Mouse (Mus musculus): ENCODE measurements around the gene Asic2. TPM values are rescaled to one million over a fixed set of nuclear protein-coding genes. Genes with fewer than 3 reads are reported as not detected.

Asic2 gene
- polyA plus RNA-seq, 1 experiment from 2014 or later = 0.06 TPM

DNA sequence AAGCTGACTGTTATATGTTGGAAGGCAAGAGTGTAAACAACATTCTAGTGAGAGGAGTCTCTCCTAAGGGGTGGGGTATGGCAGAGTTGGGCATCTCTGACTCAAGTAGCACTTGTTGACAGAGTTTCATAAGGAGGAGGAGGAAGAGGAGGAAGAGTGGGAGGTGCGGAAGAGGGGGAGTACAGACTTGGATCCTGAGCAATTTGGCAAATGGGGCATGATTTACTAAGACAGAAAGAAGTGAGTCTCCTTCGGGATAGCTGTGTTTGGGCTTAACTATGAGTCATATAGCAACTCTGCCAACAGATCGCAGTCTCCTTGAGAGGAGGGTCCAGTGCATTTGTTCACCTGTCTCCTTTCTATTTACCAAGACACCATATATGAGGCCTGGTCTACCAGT, 549.1 kb downstream of the Asic2 start:
- no peak overlapping the region for H3K9ac ChIP-seq
- H3K27ac ChIP-seq (ENCODE audit: poor library complexity, severe bottlenecking) = no peak overlapping the region
- H3K4me2 ChIP-seq = no peak overlapping the region
- H3K9me3 ChIP-seq (replicated peaks) = no peaks in the 10 kb centered on the region; the same call in 1 of the 2 replicates
- H3K27me3 ChIP-seq (replicated peaks) = no peaks in the 10 kb centered on the region
- no peak overlapping the region for H3K4me3 ChIP-seq
- no peaks in the 10 kb centered on the region for H3K4me1 ChIP-seq (replicated peaks)
- 80% methylated on average over 3 of the region's 3 CpGs for WGBS
- ATAC-seq (ENCODE audit: insufficient number of reproducible peaks, low FRiP score) = no peak
- no peaks in the 10 kb centered on the region for H3K36me3 ChIP-seq

DNA sequence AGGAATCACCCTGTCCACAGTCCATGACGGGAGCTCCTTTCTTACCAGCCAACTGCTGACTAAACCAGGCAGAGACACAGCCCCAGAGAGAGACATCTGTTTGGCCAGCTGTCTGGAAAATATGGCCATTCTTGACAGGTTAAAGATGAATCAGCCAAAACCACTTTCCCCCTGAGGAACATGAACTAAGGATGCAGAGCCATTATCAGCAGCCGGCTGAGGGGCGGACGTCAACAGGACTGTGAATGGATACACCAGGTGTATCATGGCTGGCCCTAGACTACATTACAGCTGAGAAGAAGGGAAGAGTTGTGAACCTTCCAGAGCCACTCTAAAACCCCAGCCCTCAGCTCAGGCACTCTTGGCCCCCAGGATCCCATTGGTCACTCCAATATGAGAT, 550.2 kb downstream of the Asic2 start:
- Histone ChIP-seq H3K36me3 (no peaks in the 10 kb centered on the region), H3K27me3 (replicated peaks) (no peaks in the 10 kb centered on the region), H3K27ac (ENCODE audit: poor library complexity, severe bottlenecking) (no peak overlapping the region), H3K4me3 (no peak overlapping the region), H3K9me3 (replicated peaks) (no peaks in the 10 kb centered on the region; the same call in 1 of the 2 replicates), H3K4me2 (no peak overlapping the region), H3K4me1 (replicated peaks) (no peaks in the 10 kb centered on the region), H3K9ac (no peak overlapping the region)
- ATAC-seq (ENCODE audit: insufficient number of reproducible peaks, low FRiP score) = no peak
- 82% methylated on average over 4 of the region's 4 CpGs for WGBS

DNA sequence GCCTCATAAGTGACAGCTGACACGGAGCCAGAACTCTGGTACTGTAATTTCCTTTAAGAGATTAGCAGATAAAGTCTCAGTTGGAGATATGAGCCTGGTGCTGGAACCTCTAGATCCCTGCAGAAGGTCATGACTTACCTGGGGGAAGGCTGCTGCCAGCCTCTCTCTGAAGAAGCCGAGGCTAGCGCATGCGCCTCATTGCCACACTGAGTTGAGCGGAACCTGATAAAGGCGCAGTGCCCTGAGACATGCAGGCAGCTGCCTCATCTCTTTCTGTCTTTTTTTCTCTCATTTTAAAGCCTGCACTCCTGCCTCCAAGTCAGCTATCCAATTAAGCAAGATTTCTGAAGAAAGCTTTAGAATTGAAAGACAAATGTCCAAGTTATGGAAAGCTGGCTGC, 551.9 kb downstream of the Asic2 start:
- no peak overlapping the region for H3K4me3 ChIP-seq
- 64% methylated on average over 6 of the region's 6 CpGs for WGBS
- H3K27me3 ChIP-seq (replicated peaks) = no peaks in the 10 kb centered on the region
- no peaks in the 10 kb centered on the region for H3K36me3 ChIP-seq
- H3K4me1 ChIP-seq (replicated peaks) = no peaks in the 10 kb centered on the region
- H3K9me3 ChIP-seq (replicated peaks) = no peaks in the 10 kb centered on the region; the same call in 1 of the 2 replicates
- H3K9ac ChIP-seq = no peak overlapping the region
- H3K4me2 ChIP-seq = no peak overlapping the region
- ATAC-seq (ENCODE audit: insufficient number of reproducible peaks, low FRiP score) = no peak
- H3K27ac ChIP-seq (ENCODE audit: poor library complexity, severe bottlenecking) = no peak overlapping the region

DNA sequence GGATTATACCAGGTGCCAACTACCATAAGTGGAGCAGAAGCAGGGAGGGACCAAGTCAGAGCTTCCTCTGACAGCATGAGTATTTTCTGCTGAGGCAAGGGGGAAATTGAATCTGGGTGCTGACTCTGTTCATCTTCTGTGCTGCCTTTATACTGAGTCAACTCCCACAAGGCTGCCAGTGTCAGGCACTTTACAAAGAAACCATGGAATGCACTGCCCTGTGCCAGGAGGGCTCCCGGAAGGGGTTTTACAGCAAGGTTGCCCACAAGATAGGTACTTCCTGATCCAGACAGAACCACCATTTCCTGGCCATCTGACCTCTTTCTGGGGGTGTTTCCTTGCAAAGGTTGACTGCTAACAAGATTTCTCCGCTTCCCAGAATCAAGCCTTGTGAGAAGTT, 553.7 kb downstream of the Asic2 start:
- Histone ChIP-seq H3K27ac (ENCODE audit: poor library complexity, severe bottlenecking) (no peak overlapping the region), H3K4me2 (no peak overlapping the region), H3K36me3 (no peaks in the 10 kb centered on the region), H3K4me3 (no peak overlapping the region), H3K27me3 (replicated peaks) (no peaks in the 10 kb centered on the region), H3K4me1 (replicated peaks) (no peaks in the 10 kb centered on the region), H3K9ac (no peak overlapping the region), H3K9me3 (replicated peaks) (no peaks in the 10 kb centered on the region)
- ATAC-seq (ENCODE audit: insufficient number of reproducible peaks, low FRiP score) = no peak
- 62% methylated on average over 2 of the region's 2 CpGs for WGBS

DNA sequence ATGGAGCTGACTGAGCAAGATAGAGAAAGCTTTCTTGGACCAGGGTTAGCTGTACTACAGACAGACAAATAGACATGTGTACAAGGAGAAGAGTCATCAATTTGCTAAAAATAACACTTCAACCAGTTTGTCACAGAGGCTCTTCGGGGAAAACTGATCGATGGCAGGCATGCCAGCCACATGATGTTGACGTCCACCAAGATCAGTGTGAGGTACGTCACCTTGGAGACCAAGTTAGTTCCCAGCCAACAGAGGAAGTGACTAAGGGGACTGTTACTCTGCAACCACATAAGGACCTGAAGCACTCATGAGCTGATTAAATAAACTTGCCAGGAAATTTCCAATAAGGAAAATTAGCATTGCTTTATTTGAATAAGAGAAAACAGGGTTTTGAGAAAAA, 557.0 kb downstream of the Asic2 start:
- no peaks in the 10 kb centered on the region for H3K27me3 ChIP-seq (replicated peaks)
- ATAC-seq (ENCODE audit: insufficient number of reproducible peaks, low FRiP score) = no peak
- no peaks in the 10 kb centered on the region for H3K36me3 ChIP-seq
- H3K9ac ChIP-seq = no peak overlapping the region
- no peak overlapping the region for H3K4me3 ChIP-seq
- WGBS = 19% methylated on average over 4 of the region's 4 CpGs
- no peak overlapping the region for H3K4me2 ChIP-seq
- H3K9me3 ChIP-seq (replicated peaks) = 0 out of 2 replicates have a peak, but pooled peaks cover 2% of the 10 kb centered on the region
- no peaks in the 10 kb centered on the region for H3K4me1 ChIP-seq (replicated peaks)
- H3K27ac ChIP-seq (ENCODE audit: poor library complexity, severe bottlenecking) = no peak overlapping the region

DNA sequence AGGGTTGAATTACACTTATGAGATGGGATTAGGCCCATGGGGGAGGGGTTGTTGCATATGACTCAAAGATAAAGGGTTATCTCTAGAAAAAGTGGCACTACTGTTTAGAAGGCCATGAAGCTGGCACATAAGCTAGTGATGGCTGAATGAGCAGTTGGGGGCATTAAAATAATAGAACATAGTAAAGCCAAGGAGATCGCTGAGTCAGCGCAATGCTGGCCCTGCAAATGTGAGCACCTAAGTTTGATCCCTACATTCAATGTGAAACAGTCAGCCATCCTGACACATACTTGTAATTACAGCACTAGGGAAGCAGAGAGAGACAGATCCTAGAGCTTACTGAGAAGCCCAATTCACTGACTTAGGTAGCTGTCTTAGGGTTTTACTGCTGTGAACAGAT, 562.3 kb downstream of the Asic2 start:
- H3K9me3 ChIP-seq (replicated peaks) = 0 out of 2 replicates have a peak, but pooled peaks cover 2% of the 10 kb centered on the region
- H3K4me1 ChIP-seq (replicated peaks) = peaks cover 3% of the 10 kb centered on the region; the same call in 1 of the 2 replicates
- no peak overlapping the region for H3K9ac ChIP-seq
- no peaks in the 10 kb centered on the region for H3K36me3 ChIP-seq
- H3K27me3 ChIP-seq (replicated peaks) = no peaks in the 10 kb centered on the region
- no peak overlapping the region for H3K4me2 ChIP-seq
- ATAC-seq (ENCODE audit: insufficient number of reproducible peaks, low FRiP score) = no peak
- 96% methylated on average over 2 of the region's 2 CpGs for WGBS
- H3K27ac ChIP-seq (ENCODE audit: poor library complexity, severe bottlenecking) = no peak overlapping the region
- H3K4me3 ChIP-seq = no peak overlapping the region

DNA sequence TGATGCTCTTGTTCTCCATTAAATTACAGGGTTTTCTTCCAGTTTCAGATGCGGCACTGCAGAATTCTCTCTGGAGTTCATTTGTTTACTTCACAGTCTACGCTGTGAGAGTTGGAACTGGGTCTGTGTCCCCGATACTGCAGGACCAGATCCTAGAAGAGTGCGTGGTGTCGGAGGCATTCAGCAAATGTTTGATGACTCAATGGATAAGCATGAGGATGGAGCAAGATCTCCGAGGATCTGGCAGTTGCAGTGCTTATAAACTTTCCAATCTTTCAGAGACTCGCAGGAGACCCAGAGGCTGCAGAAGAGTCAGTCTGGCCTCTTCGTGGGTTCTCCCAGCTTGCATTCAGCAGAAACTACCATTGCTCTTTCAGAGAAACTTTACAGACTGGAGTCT, 566.0 kb downstream of the Asic2 start:
- Histone ChIP-seq H3K4me2 (no peak overlapping the region), H3K9me3 (replicated peaks) (0 out of 2 replicates have a peak, but pooled peaks cover 2% of the 10 kb centered on the region), H3K9ac (no peak overlapping the region), H3K4me1 (replicated peaks) (peaks cover 13% of the 10 kb centered on the region), H3K4me3 (no peak overlapping the region), H3K36me3 (no peaks in the 10 kb centered on the region), H3K27me3 (replicated peaks) (no peaks in the 10 kb centered on the region), H3K27ac (ENCODE audit: poor library complexity, severe bottlenecking) (no peak overlapping the region)
- no peak for ATAC-seq (ENCODE audit: insufficient number of reproducible peaks, low FRiP score)
- 73% methylated on average over 8 of the region's 8 CpGs for WGBS

DNA sequence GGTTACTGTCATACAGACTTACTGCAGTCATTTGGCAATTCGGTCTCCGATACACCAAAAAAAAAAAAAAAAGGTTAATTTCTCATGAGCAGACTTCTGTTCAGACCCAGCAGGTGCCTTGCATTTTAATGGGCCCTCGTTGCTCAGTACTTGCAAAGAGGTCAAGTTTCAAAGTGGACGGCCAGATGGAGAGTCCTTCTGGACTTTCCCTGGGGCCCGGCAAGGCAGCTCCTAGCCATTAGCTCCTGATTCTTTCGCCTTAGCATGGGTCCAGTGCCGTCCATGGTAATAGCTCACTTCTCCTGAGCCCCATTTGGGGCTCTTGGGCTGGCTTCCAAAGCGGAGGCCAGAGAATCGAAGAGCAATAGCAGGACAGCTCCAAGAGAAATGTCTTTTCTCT, 575.4 kb downstream of the Asic2 start:
- Histone ChIP-seq H3K4me3 (no peak overlapping the region), H3K4me2 (no peak overlapping the region), H3K9me3 (replicated peaks) (no peaks in the 10 kb centered on the region), H3K27ac (ENCODE audit: poor library complexity, severe bottlenecking) (no peak overlapping the region), H3K36me3 (no peaks in the 10 kb centered on the region), H3K4me1 (replicated peaks) (no peaks in the 10 kb centered on the region), H3K9ac (no peak overlapping the region), H3K27me3 (replicated peaks) (0 out of 2 replicates have a peak, but pooled peaks cover 5% of the 10 kb centered on the region)
- 74% methylated on average over 9 of the region's 9 CpGs for WGBS
- no peak for ATAC-seq (ENCODE audit: insufficient number of reproducible peaks, low FRiP score)

DNA sequence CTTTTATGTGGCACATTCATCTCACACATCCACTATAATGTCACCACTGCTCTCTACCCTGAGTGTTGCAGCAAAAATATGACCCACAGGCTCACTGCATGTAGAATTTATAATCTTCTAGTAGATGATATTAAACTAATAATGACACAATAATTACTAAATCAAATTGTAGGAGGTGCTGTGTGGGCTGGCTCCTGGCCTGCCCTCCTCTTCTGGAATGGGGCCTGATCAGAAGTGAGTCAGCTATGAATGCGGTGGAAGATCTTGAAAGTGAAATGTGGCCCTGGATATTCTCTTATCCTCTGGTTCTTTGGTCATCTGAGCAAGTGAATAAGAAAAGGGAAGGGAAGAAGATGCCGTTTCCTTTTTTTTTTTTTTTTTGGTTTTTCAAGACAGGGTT, 582.1 kb downstream of the Asic2 start:
- H3K27me3 ChIP-seq (replicated peaks) = 0 out of 2 replicates have a peak, but pooled peaks cover under 1% of the 10 kb centered on the region
- H3K9ac ChIP-seq = no peak overlapping the region
- H3K36me3 ChIP-seq = no peaks in the 10 kb centered on the region
- H3K4me1 ChIP-seq (replicated peaks) = no peaks in the 10 kb centered on the region
- H3K27ac ChIP-seq (ENCODE audit: poor library complexity, severe bottlenecking) = no peak overlapping the region
- no peak overlapping the region for H3K4me2 ChIP-seq
- 90% methylated on average over 2 of the region's 2 CpGs for WGBS
- H3K9me3 ChIP-seq (replicated peaks) = no peaks in the 10 kb centered on the region
- H3K4me3 ChIP-seq = no peak overlapping the region
- ATAC-seq (ENCODE audit: insufficient number of reproducible peaks, low FRiP score) = no peak

DNA sequence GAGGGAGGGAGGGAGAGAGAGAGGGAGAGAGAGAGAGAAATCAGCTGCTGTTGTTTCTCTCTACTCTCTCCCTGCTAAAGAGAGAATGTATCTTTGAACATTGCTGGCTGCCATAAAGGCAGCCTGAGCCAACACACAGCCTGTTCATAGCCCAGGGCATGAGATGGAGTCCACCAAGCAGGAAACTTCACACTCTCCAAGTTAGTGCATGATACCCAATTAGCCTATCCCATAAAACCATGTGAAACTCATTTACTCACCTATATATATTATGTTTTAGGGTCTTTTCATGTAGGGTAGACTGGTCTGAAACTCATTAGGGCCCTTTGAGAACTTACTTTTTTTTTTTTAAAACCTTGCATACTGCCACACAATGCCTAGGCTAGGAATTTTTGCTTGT, 582.7 kb downstream of the Asic2 start:
- ATAC-seq (ENCODE audit: insufficient number of reproducible peaks, low FRiP score) = no peak
- H3K27ac ChIP-seq (ENCODE audit: poor library complexity, severe bottlenecking) = no peak overlapping the region

DNA sequence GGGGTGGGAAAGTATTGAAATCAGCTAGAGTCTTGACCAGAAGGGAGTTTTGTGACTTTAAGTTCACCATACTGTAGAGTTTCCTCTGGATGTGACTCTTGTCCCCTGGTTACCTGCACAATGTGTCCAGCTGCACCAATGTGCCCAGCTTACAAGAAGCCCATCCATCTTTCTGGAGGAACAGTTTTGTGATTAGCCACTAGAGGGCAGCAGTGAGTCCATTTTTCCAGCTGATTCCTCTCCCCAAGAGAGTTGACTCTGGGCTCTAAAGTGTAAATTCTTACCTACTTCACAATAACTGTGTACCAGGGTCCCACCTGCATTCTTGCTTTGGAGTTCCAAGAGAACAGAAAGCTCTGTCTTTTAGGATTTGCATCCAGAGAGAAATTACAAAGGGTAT, 593.4 kb downstream of the Asic2 start:
- Histone ChIP-seq H3K4me2 (no peak overlapping the region), H3K4me1 (replicated peaks) (no peaks in the 10 kb centered on the region), H3K4me3 (no peak overlapping the region), H3K36me3 (no peaks in the 10 kb centered on the region), H3K27ac (ENCODE audit: poor library complexity, severe bottlenecking) (no peak overlapping the region), H3K27me3 (replicated peaks) (no peaks in the 10 kb centered on the region), H3K9me3 (replicated peaks) (0 out of 2 replicates have a peak, but pooled peaks cover 13% of the 10 kb centered on the region), H3K9ac (no peak overlapping the region)
- no peak for ATAC-seq (ENCODE audit: insufficient number of reproducible peaks, low FRiP score)

More for the DNA sequence above, 582.7 kb downstream of the Asic2 start:
- no peaks in the 10 kb centered on the region for H3K4me1 ChIP-seq (replicated peaks)
- H3K4me3 ChIP-seq = no peak overlapping the region
- no peaks in the 10 kb centered on the region for H3K27me3 ChIP-seq (replicated peaks)
- no peaks in the 10 kb centered on the region for H3K36me3 ChIP-seq
- H3K4me2 ChIP-seq = no peak overlapping the region
- H3K9me3 ChIP-seq (replicated peaks) = no peaks in the 10 kb centered on the region
- H3K9ac ChIP-seq = no peak overlapping the region

DNA sequence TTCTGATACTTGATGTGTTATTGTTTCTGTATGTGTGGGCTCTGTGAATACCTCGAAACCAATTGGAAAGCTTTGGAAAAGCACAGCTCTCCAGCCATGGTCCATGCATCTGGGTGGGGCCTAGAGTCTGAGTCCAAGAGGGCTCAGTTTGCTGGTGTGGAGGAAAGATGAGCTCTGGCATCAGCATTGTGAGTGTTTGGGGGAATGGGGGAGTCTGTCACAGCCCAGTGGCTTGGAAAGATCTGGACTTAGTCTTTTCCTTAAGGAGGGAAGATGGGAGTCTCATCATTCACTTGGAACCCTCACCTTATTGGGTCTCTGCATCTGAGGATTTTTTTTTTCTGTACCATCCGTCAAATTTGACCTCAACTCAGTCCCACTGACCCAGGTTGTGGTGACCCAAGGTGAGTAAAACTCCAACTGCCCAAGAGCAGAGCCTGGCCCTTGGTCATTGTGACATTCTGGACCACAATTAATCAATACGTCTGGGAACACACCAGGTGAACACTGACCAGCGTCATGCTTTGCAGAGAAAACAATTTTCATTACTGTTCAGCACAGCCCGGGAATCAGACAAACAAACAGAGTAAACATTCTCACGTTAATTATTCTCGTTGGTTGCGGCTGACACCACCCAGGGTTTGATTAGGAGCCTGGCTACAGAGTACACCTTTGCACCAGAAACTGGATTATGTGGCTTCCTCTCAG, 594.1 kb downstream of the Asic2 start:
- H3K36me3 ChIP-seq = no peaks in the 10 kb centered on the region
- WGBS = 68% methylated on average over 8 of the region's 8 CpGs
- no peak for ATAC-seq (ENCODE audit: insufficient number of reproducible peaks, low FRiP score)
- H3K27ac ChIP-seq (ENCODE audit: poor library complexity, severe bottlenecking) = no peak overlapping the region
- 0 out of 2 replicates have a peak, but pooled peaks cover 13% of the 10 kb centered on the region for H3K9me3 ChIP-seq (replicated peaks)
- H3K4me3 ChIP-seq = no peak overlapping the region
- no peaks in the 10 kb centered on the region for H3K27me3 ChIP-seq (replicated peaks)
- H3K9ac ChIP-seq = no peak overlapping the region
- H3K4me2 ChIP-seq = no peak overlapping the region
- no peaks in the 10 kb centered on the region for H3K4me1 ChIP-seq (replicated peaks)

Data from heart, embryonic 12.5 days (tissue).